Mouse (Mus musculus) liver, embryonic 14.5 days (tissue): Measurements from ENCODE around the gene Msantd3.

Source experiments
- CTCF ChIP-seq: IDR thresholded peaks from 2 replicates; pipeline ENCODE4 v1.5.1; 2016; ENCODE audit warnings: antibody characterized with exemption, low read depth, control low read depth
- EP300 ChIP-seq: IDR thresholded peaks from 2 replicates; pipeline ENCODE4 v1.6.1; 2016; ENCODE audit warnings: antibody characterized with exemption, low read depth

GRCm38 (mm10) chr4:48537024-48537423 is 2.7 kb upstream of the Msantd3 start:
- TF ChIP-seq CTCF (no peak), EP300 (no peak)
